Mouse (Mus musculus) C2C12 (cell line): ENCODE measurements around the gene Gm11032. TPM values are rescaled to one million over a fixed set of nuclear protein-coding genes. Genes with fewer than 3 reads are reported as not detected.

ENCODE experiments used
- H3K27me3 ChIP-seq: one replicate; pipeline ENCODE4 v1.6.1; 2011; ENCODE audit not compliant: control insufficient read depth, insufficient read depth, insufficient read length
- H3K36me3 ChIP-seq: one replicate; pipeline ENCODE4 v1.6.1; 2011; ENCODE audit not compliant: control insufficient read depth, insufficient read depth
- H3K4me3 ChIP-seq: one replicate; pipeline ENCODE4 v1.5.1; 2011; ENCODE audit warnings: mild to moderate bottlenecking, control low read depth; ENCODE audit not compliant: poor library complexity, insufficient read depth, severe bottlenecking
- H3K79me2 ChIP-seq: one replicate; pipeline ENCODE4 v1.6.1; 2011; ENCODE audit not compliant: control insufficient read depth, insufficient read depth
- H3K79me3 ChIP-seq: one replicate; pipeline ENCODE4 v1.6.1; 2011; ENCODE audit warnings: low read depth, control low read depth
- H3ac ChIP-seq: one replicate; pipeline ENCODE3; 2011; ENCODE audit warnings: low read depth; ENCODE audit not compliant: control insufficient read depth, insufficient read length
- CEBPB ChIP-seq: IDR thresholded peaks from one replicate; pipeline ENCODE4 v1.6.1; 2011; ENCODE audit warnings: low read depth, mild to moderate bottlenecking, control low read depth, moderate library complexity
- CTCF ChIP-seq: IDR thresholded peaks from one replicate; pipeline ENCODE4 v1.5.1; 2011; ENCODE audit not compliant: control insufficient read depth, insufficient read depth, insufficient read length
- FOSL1 ChIP-seq: IDR thresholded peaks from one replicate; pipeline ENCODE4 v1.8.0; 2011; ENCODE audit warnings: mild to moderate bottlenecking, low read length; ENCODE audit not compliant: poor library complexity, insufficient read depth, severe bottlenecking
- MAX ChIP-seq: IDR thresholded peaks from one replicate; pipeline ENCODE4 v1.6.1; 2011; ENCODE audit warnings: mild to moderate bottlenecking, control low read depth
- MYOD1 ChIP-seq: IDR thresholded peaks from one replicate; pipeline ENCODE4 v1.6.1; 2011; ENCODE audit warnings: low read depth; ENCODE audit not compliant: control insufficient read depth, insufficient read length
- MYOG ChIP-seq: IDR thresholded peaks from one replicate; pipeline ENCODE4 v1.6.1; 2011; ENCODE audit not compliant: control insufficient read depth, insufficient read length; ENCODE audit errors: extremely low read depth
- USF1 ChIP-seq: IDR thresholded peaks from one replicate; pipeline ENCODE4 v1.6.1; 2011; ENCODE audit warnings: low read depth, mild to moderate bottlenecking, control low read depth, moderate library complexity
- polyA plus RNA-seq: library from polyadenylated mRNA; unstranded; fragments of >200 nt; fragmentation: generic; extraction: Trizol; gene quantifications from one replicate; pipeline ENCODE4 v1.2.1, GENCODE M21; 2012; ENCODE audit warnings: missing spikeins

Gene Gm11032
- polyA plus RNA-seq, 1 experiment: not detected

DNA sequence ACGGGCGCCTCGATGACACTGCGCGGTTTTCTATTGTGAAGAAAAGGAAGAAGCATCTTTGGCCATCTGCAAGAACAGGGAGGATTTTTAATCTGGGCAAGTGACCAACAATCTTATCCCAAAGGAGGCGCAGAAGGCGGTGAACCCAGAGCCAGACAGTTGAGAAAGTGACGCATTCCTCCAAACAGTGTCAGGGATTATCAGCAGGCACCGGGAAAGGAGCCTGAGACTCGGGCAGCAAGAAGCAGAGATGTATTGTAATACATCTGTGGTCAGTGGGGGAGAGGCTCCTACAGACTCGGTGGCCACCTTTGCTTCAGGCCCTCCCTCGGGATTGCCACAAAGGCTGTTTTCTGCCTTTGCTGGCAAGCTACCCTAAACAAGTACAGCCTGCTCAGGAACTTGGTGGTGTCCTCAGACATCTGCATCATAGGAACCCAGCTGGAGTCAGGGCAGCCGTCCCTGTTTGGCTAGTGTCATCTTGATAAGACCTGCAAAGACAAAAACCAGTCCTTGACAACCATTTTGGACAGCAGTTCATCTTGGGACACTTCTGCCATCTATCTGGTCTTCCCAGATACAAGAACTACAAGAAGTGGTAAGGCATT lies 738 bp downstream of the Gm11032 start:
- no peak overlapping the region for H3ac ChIP-seq
- H3K79me3 ChIP-seq: no peaks in the 10 kb centered on the region
- H3K36me3 ChIP-seq: no peaks in the 10 kb centered on the region
- H3K79me2 ChIP-seq: no peaks in the 10 kb centered on the region
- no peak overlapping the region for H3K4me3 ChIP-seq
- no peak for TF ChIP-seq MAX
- no peaks in the 10 kb centered on the region for H3K27me3 ChIP-seq

DNA sequence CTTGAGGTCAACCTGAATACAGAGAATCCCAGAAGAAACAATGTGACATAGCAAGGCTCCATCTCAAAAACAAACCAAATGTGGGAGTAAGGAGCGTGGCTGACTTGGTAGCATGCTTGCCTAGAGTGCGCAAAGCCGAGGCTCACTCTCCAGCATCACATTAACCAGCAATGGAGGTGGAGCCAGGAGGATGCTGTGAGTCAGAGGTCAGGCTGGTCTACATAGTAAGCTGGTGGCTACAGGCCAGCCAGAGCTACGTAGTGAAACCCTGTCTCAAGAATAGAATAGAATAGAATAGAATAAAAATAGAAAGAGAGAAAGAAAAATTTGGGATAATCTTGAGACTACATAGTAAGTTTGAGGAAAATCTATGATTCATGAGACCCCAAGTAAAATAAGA lies 2.0 kb downstream of the Gm11032 start:
- Histone ChIP-seq H3K27me3 (no peaks in the 10 kb centered on the region), H3K79me2 (no peaks in the 10 kb centered on the region), H3ac (no peak overlapping the region)

DNA sequence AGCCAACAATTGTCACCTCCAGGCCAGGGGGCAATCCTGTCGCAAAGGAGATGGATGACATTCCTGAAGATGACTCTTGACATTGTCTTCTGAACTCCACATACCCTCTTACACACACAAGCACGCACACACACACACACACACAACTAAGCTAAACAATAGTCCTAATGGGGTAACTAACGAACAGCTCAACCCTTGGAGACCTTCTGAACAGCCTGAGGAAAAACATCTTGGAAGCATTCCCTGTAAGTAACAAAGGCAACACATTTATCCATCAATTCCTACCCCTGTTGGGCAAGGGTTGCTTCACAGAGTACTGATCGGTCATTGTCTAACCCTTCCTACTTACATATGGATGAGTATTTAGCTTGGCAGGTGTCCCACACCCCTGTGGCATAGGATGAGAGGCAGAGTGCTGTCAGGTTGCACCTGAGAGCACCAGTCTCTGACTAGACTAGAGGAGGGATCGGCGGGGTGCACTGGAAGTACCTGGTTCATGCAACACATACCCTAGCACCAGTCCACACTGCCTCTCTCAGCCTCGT lies 2.6 kb downstream of the Gm11032 start:
- H3K4me3 ChIP-seq: no peak overlapping the region
- H3K79me3 ChIP-seq: no peaks in the 10 kb centered on the region
- H3ac ChIP-seq: no peak overlapping the region
- no peaks in the 10 kb centered on the region for H3K27me3 ChIP-seq
- no peaks in the 10 kb centered on the region for H3K79me2 ChIP-seq
- TF ChIP-seq USF1 (no peak), CTCF (no peak), MYOD1 (no peak), MYOG (no peak), FOSL1 (no peak), MAX (no peak), CEBPB (no peak)
- H3K36me3 ChIP-seq: no peaks in the 10 kb centered on the region

More for the DNA sequence above, 2.0 kb downstream of the Gm11032 start:
- no peak for TF ChIP-seq MAX
- no peak for TF ChIP-seq MYOG
- no peak for TF ChIP-seq CTCF
- no peak for TF ChIP-seq CEBPB
- TF ChIP-seq FOSL1: no peak
- no peak for TF ChIP-seq USF1
- no peak for TF ChIP-seq MYOD1
- no peaks in the 10 kb centered on the region for H3K79me3 ChIP-seq
- H3K4me3 ChIP-seq: no peak overlapping the region
- H3K36me3 ChIP-seq: no peaks in the 10 kb centered on the region

DNA sequence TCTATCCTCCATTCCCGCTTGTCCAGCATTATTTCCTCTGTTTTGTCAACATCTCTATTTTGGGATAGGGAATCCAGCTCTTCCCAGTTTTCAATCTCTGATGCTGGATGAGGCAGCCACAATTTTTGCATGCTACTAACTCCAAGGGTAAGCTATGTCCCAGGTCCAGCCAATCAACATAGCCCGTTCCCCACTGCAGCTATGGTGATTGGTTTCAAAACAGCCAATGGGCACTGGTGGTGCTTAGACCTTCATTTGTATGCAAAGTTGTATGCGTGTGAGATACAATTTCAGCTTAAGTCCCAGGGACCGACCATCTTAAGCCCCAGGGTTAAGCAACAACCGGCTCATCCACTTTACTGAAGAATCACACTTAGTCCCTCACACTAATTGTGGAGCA lies 3.1 kb downstream of the Gm11032 start:
- Histone ChIP-seq H3ac (no peak overlapping the region), H3K27me3 (no peaks in the 10 kb centered on the region), H3K79me2 (no peaks in the 10 kb centered on the region), H3K79me3 (no peaks in the 10 kb centered on the region), H3K4me3 (no peak overlapping the region), H3K36me3 (no peaks in the 10 kb centered on the region)
- no peak for TF ChIP-seq MYOG
- TF ChIP-seq MAX: no peak
- no peak for TF ChIP-seq USF1
- TF ChIP-seq MYOD1: no peak
- no peak for TF ChIP-seq CTCF
- TF ChIP-seq FOSL1: no peak
- TF ChIP-seq CEBPB: no peak

DNA sequence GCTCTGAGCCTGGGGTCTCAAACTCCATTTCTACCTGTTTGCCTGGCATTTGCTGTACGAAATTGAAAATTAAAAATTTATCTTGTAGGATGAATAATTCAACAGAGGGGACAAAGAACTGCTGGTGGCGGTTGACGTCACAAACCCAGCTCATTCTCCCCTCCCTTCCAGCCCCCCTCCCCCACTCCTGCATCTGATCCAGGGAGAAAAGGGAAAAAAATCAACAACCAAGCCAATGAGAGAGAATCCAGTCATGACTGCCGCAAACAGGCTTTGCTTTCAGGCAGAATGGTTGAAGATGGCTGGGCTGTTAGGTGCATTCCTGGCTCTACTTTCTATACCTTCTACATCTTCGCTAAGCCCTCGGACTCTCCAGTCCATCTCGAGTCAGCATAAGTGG lies 6.1 kb downstream of the Gm11032 start:
- no peak overlapping the region for H3K4me3 ChIP-seq
- no peaks in the 10 kb centered on the region for H3K36me3 ChIP-seq
- TF ChIP-seq CEBPB: no peak
- no peak for TF ChIP-seq MYOD1
- TF ChIP-seq USF1: no peak
- H3K79me2 ChIP-seq: no peaks in the 10 kb centered on the region
- no peaks in the 10 kb centered on the region for H3K27me3 ChIP-seq
- no peak overlapping the region for H3ac ChIP-seq
- H3K79me3 ChIP-seq: no peaks in the 10 kb centered on the region

DNA sequence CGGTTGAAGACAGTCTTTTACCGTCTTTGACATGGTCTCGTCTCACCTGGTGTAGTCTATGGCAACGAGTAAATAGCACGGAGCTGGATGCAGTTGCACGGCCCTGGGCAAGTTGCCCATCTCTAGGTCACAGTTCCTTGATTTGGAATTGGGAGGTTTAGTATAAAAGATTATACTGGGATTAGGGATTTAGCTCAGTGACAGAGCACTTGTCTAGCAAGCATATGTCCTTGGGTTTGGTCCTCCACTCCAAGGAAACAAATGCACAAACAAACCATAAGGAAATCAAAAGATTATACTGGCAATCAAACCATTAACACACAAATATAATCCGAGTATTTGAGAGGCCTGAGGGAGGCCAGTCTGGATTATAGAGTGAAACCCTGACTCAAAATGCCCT lies 7.8 kb downstream of the Gm11032 start:
- Histone ChIP-seq H3K36me3 (no peaks in the 10 kb centered on the region), H3ac (no peak overlapping the region), H3K79me3 (no peaks in the 10 kb centered on the region), H3K79me2 (no peaks in the 10 kb centered on the region), H3K27me3 (no peaks in the 10 kb centered on the region), H3K4me3 (no peak overlapping the region)
- TF ChIP-seq CEBPB (no peak), USF1 (no peak), MAX (no peak), FOSL1 (no peak), MYOD1 (no peak), MYOG (no peak)
